Mouse (Mus musculus): ENCODE results near the gene Atxn3. TPM values are rescaled to one million over a fixed set of nuclear protein-coding genes. Genes with fewer than 3 reads are reported as not detected.
A peak's percentile ranks its signal among the peaks of the same experiment; 100 is the strongest.
"Not testable (repeated sequence)": the region's sequence is repeated elsewhere in the genome, so short reads cannot be mapped to it uniquely, and the experiment has no call there.

Atxn3 gene
- total RNA-seq, 2 experiments from 2014 or later, result 4.4 to 4.8 TPM

DNA sequence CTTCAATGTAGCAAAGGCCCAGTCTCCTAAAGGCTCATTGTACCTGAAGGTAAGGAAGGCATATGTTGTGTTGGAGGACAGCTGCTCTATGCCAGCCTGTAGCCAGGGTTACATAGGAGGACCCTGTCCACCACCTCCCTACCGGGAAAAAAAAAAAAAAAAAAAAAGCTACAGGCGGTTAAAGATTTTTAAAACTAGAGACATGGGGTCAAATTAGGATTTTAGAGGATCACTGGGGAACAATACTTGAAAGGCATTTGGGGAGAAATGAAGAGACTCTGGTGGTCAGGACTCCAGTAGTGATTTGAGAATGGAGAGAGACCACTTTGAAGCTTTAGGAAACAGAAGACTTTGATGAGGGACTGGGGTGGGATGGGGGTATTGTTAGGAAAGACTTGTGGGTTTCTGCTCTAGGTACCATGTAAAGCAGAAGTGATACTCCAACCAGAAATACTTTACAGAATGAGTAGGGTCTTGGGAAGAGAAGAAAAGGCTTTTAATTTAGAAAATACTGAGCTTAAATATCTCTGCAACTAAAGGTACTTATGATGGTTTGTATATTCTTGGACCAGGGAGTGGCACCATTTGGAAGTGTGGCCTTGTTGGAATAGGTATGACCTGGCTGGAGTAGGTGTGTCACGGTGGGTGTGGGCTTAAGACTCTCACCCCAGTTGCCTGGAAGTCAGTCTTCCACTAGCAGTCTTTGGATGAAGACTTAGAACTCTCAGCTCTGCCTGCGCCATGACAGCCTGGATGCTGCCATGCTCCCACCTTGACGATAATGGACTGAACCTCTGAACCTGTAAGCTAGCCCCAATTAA, 1.1 kb upstream of the Atxn3 start:
- not testable (repeated sequence) for DNase-seq (ENCODE audit: low spot score)

DNA sequence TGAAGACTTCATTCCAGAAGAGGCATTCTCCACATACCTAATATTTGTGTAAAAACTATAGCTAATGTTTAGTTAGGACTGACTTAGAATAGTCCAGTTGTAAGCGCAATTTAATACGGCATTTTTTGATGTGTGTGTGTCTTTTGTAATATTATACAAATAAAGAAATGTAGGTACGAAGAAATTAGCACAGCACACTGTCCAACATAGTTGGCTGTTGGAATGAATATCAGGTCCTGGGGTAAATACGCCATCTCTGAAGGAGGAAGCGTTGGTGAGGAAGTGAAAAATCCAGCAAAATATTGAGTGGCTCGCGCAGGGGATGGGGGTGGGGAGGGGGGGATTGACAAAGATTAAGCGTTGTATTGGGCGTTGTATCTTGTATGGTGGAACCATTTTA, 510 bp upstream of the Atxn3 start:
- DNase-seq (ENCODE audit: low spot score), result no peak

DNA sequence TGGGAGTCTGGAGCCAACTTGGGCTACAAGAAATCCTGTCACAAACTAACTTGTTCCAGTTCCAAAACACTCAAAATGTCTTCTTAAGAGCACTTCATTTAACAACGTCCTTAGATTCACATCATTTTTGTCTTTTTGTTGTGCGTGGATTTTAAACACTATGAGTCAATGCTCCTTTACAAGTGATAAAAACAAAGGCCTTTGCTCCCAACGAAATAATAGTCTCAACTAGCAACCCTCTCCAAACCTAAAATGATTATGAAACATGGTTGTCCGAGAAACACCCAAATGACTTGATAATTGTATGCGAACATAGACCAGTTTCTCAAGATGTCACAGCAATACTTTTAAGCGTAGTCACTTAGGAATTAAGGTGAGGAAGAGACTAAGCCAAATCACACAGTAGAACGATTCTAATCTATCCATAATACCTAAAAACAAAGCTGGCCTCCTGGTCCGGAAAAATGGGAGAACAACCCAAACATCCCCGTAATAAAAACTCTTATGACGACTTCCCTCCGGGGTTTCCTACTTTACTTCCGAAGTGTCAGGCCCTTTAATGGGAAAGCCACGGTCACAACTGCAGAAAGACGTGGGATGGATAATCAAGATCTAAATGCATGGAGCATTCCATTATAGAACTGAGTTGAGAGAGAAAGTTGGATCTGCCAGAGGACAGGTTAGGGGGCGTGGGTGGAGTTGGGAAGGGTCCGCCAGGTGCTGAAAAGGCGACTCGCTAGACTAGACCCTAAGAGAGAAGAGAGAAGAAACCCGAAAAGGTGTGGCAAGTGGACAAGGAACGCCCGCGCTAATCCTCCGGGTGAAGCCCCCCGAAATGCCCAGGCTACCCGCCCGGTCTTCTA, 736 bp downstream of the Atxn3 start:
- DNase-seq (ENCODE audit: low spot score), result peak; percentile 7

DNA sequence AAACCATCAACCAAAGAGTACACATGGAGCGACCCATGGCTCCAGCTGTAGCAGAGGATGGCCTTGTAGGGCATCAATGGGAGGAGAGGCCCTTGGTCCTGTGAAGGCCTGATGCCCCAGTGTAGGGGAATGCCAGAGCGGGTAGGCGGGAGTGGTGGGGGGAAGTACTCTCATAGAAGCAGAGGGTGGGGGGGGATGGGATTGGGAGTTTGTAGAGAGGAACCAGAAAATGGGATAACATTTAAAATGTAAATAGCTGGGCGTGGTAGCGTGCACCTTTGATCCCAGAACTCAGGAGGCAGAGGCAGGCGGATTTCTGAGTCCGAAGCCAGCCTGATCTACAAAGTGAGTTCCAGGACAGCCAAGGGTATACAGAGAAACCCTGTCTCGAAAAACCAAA, 2.2 kb downstream of the Atxn3 start:
- not testable (repeated sequence) for DNase-seq (ENCODE audit: low spot score)

DNA sequence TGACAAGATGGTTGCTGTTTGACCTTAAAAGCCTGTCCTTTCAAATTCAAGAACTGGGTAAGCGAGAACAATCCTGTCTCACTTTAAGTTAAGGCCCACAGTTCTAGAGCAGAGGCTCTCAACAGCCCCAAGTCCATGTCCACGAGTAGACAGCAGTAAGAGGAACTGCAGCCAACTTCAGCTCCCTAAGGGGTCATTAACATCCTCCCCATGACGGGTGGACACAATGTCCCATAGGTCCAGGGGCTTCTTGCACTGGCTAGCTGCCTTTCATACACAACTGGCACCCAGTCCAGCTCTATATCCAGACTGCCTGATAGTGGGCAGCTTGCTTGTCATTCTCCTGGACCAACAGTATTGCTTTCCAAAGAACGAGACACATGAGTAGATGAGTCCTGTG, 9.2 kb downstream of the Atxn3 start:
- no peak for DNase-seq (ENCODE audit: low spot score)

DNA sequence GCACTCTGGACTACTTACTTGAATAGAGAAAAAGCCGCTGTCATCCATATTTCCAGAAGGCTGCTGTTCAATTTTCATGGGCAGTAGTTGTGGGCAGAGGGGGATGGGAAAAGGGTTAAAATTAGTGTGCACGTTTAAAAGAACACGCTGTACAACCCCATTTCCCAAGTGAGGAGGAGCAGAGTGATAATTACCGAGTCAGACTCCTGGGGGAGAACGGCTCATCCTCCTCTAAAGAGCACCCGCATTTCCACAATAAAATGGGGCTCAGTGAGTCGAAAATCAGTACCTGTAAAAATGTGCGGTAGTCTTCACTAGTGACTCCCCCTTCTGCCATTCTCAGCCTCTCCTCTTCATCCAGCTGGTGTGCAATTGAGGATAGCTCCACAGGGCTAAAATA, 10.1 kb downstream of the Atxn3 start:
- no peak for DNase-seq (ENCODE audit: low spot score)

DNA sequence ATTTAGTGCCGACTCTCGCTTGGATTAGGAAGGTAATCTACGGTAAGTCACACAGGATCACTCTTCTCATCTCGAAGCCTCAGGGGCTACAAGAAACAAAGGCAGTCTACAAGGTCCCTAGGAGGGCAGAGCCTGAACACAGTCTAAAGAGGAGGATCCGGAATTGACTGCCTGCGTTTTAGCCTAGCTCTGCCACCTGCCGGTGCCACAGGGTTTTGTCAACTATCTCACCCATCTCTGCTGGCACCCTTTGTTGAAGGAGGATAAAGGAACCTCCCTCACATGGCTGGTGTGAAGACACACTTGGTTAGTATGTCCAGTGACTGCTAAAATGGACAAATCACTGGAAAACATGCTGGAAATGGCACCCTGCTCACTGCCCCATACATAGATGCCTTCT, 20.5 kb downstream of the Atxn3 start:
- DNase-seq (ENCODE audit: low spot score), result no peak

DNA sequence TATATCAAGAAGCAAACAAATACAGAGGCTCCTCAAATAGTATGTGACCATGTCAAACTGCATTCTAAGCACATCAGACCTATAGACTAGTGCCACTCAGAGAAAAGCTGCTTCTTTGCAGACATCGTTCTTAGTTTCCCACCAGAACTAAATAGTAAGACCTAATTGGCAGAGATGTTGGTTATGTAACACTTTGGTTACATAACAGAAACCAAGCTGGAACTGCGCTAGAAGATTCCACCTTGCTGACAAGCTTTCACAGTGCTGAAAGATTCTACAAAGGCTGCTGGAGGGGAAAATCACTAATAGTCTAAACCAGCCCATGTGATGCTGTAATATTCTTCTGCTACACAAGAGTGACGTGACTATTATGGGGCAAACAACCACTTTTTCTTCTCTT, 22.8 kb downstream of the Atxn3 start:
- DNase-seq (ENCODE audit: low spot score), result no peak

DNA sequence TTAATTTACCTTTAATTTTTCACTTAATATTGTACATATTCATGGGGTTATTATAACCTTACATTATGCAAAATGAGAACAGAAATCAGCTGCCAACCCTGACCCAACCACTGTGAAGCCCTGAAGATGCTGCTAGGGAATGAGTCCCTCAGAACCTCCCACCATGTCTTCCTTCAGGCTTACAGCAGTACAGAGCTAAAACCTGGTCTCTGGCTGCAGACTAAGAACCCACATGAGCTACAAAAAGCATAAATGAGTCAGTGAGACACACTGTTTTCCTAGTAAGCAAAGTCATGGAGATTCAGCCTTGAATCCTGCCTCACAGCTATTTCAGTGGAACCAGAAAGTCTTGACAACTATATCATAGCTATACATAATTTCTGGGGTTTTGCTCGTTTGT, 29.6 kb downstream of the Atxn3 start:
- DNase-seq (ENCODE audit: low spot score), result no peak

DNA sequence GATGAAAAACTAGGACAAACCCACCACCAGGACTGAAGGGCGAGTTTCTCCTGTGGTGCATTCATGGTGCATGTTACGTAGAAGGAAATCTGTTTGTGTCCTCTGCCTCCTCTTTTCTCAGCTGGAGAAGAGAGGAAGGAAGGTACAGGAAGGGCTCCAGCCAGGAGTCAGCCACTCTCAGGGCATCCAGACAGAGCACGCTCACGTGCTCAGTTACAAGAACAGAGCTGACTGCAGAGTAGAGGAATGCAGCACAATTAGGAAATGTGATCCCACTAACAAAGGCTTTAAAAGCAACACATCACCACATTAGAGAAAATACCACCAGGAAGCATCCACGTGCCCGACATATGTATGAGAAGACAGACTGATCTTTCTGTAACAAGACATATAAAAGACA, 35.7 kb downstream of the Atxn3 start:
- no peak for DNase-seq (ENCODE audit: low spot score)

DNA sequence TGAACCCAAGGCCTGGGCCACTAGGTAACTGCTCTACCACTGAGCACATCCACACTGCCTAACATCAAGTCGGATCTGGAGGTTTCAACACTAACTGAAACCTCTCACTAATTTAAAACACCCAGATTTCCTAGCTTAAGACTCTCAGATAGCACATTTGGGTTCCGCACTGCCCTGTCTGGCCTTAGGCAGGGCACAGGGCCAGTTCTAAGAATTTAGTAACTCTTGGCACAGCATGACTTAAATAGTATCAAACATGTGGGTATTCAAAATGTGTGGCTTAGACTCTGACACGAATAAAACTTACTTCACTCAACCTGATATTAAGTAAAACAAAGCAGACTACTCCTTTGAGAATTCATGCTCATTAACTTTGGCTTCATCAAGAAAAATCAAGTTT, 38.2 kb downstream of the Atxn3 start:
- no peak for DNase-seq (ENCODE audit: low spot score)

DNA sequence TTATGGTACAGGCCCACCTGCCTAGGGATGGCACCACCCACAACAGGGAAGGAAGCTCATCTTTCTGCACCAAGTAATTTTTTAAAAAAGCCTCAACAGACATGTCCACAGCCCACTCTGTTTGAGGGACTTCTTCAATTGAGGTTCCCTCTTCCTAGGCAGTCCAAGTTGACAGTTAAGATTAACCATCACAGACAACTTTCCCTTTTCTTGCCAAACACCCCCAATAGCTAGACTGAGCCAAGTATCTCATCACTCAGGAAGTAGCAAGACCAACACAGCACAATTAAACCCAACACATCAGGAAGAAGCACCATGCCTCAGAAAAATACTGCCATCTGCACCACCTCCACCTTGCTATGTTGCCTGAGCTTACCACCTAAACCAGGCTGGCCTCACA, 40.9 kb downstream of the Atxn3 start:
- no peak for DNase-seq (ENCODE audit: low spot score)

DNA sequence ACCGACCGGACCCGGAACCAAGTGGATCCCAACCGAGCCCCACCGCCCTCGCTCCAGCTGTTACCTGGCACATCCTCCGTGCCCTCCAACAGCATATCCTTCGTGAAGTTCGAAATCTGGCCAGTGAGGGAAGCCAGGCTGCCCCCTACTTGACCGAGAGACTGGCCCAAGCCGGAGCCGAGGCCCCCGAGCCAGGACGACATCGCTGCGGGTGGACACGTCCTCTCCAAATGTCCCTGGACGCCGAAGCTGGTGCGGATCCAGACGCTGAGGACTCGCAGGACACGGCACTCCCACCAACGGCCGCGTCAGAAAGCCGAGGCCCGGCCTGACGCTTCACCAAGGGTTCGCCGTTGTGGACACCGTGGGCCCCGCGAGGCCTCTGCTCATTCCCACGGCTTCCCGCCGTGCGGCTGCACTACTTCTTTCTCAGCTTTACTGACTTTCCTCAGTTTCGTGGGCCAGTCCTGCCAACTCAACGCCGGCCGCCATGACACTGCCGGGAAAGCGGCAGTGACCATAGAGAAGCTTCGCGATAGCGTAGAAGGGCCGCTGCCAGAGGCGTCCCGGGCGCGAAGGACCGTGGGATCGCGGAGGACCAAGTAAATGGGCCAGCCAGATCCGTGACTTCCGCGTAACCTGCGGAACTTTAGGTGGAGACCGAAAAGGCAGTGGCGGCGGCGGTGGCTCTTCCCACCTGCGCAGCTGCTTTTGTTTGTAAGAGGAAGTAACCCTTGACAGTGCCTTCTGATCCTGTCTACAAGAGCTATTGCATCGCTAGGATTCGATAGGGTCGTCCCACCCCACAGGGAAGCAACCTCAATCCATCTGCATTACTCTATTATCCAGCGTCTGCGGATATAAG, 45.2 kb downstream of the Atxn3 start, which contains the start of gene Trip11:
Gene Trip11 (minus strand): TSS at position 642 of the 865 bp plus-strand sequence.
- DNase-seq (ENCODE audit: low spot score), result peak; percentile 91

DNA sequence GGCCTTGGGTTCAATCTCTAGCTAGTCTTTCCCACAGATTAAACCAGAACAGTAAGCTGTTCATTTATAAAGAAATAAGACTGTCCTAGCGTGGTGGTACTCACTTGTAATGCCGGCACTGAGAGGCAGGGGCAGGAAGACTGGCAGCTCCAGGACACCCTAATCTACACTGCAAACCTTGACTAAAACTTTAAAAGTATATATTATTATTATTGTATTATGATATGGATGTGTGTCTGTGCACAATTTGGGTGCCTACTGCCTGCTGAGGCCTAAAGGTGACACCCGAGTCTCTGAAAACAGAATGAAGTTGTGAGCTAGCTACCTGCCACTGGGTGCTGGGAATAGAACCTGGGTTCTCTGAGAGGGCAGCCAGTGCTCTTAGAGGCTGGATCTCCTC, 46.7 kb downstream of the Atxn3 start:
- no peak for DNase-seq (ENCODE audit: low spot score)

DNA sequence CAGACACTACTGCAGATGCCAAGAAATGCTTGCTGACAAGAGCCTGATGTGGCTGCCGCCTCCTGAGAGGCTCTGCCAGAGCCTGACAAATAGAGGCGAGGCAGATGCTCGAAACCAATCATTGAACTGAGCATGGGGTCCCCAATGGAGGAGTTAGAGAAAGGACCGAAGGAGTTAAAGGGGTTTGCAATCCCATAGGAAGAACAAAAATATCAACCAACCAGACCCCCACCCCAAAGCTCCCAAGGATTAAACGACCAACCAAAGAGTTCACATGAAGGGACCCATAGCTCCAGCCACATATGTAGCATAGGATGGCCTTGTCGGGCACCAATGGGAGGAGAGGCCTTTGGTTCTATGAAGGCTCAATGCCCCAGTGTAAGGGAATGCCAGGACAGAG, 47.7 kb downstream of the Atxn3 start:
- no peak for DNase-seq (ENCODE audit: low spot score)

DNA sequence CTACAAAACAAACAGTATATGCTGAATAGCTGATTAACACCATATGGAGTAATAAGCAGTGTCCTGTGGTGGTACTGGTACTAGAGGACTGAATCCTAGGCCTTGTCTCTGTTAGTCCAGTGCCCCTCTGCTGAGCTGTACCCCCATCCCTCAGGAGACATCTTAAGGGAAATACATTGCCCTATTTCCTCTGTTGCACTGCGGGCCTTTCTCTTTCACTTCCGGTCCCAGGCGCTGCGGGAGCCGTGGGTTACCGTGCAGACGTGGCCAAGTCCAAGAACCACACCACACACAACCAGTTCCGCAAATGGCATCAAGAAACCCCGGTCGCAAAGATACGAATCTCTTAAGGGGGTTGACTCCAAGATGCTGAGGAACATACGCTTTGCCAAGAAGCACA, 52.2 kb downstream of the Atxn3 start:
- no peak for DNase-seq (ENCODE audit: low spot score)

DNA sequence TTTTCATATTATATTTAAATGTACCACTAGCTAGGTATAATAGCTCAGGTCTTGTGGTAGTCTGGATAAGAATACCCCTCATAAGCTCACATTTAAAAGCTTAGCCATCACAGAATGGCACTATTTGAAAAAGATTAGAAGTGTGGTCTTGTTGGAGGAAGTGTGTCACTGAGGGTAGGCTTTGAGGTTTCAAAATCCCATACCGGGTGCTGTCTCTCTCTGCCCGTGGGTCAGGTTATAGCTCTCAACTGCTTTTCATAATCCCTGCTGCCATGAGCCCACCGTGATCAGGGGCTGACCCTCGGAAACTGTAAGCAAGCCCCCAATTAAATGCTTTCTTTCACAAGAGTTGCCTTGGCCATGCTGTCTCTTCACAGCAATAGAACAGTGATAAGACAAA, 53.1 kb downstream of the Atxn3 start:
- no peak for DNase-seq (ENCODE audit: low spot score)

DNA sequence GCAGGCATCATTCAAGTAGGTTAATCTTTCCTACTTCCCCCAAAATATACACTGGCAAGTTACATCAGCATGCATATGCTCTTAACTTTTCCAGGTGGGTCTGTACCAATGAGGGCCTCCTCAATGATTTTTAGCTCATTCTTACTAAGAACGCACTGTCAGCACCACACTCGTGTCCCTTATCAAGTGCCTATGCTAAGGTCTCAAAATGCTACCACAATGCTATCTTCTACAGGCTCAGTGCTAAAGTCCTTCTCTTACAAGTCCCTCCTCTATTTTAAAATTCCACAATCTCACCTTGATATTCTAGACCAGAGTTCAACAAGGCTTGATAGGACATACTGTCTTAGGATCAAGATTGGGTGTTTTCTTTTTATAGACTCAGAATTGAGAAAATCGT, 53.9 kb downstream of the Atxn3 start:
- no peak for DNase-seq (ENCODE audit: low spot score)

DNA sequence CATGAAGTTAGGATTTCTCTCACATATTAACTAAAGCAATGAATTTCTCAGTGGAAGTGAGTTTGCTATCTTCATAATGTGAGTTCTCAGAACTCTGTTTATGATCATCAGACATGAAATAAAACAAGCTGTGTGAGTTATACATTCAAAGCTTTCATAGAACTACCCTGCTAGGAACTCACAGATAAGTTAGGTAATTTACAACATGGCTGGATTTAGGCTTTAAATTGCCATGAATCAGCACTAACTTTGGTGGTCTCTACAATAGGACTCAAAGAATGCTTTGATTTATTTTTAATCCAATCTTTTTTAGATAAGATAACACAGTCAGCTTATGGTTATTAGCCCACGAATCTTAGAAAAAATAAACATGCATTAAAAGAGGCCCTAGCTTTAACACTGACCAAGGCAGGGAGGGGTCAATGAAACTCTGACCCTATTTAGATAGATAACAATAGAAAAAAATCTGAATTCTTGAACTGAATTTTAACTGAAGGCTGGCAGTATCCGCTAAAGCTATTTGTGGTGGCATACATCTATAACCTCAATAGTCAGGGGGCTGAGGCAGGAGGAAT, 58.3 kb downstream of the Atxn3 start:
- DNase-seq (ENCODE audit: low spot score), result no peak

DNA sequence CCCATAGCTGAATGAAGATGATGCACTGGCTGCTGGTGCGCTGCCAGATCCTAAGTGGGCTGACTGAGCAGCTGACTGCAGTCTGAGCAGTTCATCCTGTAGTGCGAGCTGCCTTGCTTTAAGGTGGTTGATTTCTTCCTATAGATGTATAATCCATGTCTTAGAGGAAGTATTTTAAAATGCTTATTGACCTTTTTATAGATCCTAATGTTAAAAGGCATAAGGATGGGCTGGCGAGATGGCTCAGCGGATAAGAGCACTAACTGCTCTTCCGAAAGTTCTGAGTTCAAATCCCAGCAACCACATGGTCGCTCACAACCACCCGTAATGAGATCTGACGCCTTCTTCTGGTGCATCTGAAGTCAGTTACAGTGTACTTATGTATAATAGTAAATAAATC, 59.1 kb downstream of the Atxn3 start:
- DNase-seq (ENCODE audit: low spot score), result no peak

DNA sequence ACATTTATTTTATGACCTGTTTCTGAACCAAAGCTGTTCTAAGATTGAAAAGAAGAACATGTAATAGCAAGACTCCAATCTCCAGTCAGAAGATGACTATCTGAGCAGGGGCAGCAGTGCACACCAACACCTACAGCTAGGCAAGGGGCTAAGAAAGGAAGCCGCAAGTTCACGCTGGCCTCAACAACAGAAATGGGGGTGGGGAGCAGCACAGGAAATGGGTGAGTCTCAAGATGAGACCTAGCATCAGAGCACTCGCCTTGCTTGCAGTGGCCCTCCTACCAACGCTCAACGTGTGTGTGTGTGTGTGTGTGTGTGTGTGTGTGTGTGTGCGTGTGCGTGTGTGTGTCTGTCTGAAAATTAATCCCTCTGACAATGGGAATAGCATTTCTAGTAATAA, 60.9 kb downstream of the Atxn3 start:
- DNase-seq (ENCODE audit: low spot score), result no peak

Measured in gastrocnemius, adult 18-20 months (tissue).